Mouse (Mus musculus) CH12.LX (cell line): ENCODE data around the gene AI597479. TPM values are rescaled to one million over a fixed set of nuclear protein-coding genes. Genes with fewer than 3 reads are reported as not detected.

Experiments used
- DNase-seq: peaks from one replicate; pipeline ENCODE4 v3.0.0-alpha.2; 2013; ENCODE audit errors: extremely low read depth
- H3K27ac ChIP-seq: 2 replicates; pipeline ENCODE4 v1.5.1; 2012; ENCODE audit warnings: low read depth, mild to moderate bottlenecking, control low read depth, moderate library complexity; ENCODE audit not compliant: insufficient read depth
- H3K27me3 ChIP-seq: replicated peaks from 2 replicates; pipeline ENCODE3; 2012; ENCODE audit warnings: inconsistent platforms
- H3K36me3 ChIP-seq, 2 experiments: replicated peaks in 1 of 2; 2 replicates each; pipeline versions ENCODE3 to v1.6.1; 2012; ENCODE audit warnings: inconsistent platforms in 1 of 2, low read length in 1 of 2, mild to moderate bottlenecking in 1 of 2, mixed read lengths in 1 of 2, moderate library complexity in 1 of 2; ENCODE audit not compliant: control insufficient read depth in 1 of 2, insufficient read depth in 1 of 2
- H3K4me1 ChIP-seq, 2 experiments: 2 replicates each; pipeline ENCODE4 v1.6.1; 2012; ENCODE audit warnings: inconsistent platforms in 1 of 2, moderate library complexity in 1 of 2; ENCODE audit not compliant: insufficient read depth in 2 of 2, control insufficient read depth in 1 of 2
- H3K4me2 ChIP-seq: 2 replicates; pipeline ENCODE4 v1.6.1; 2012; ENCODE audit warnings: low read depth, mild to moderate bottlenecking, control low read depth; ENCODE audit not compliant: poor library complexity, insufficient read depth, severe bottlenecking
- H3K4me3 ChIP-seq, 3 experiments: fragments of 150-350 bp in 1 of 3; sonication (generic) in 1 of 3; replicated peaks in 1 of 3; 2 replicates each; pipeline versions ENCODE3 to v1.5.1; 2011 to 2012; ENCODE audit warnings: low read depth in 2 of 3, low read length in 2 of 3, mild to moderate bottlenecking in 2 of 3, moderate library complexity in 2 of 3, control low read depth in 1 of 3, improper control_type of control experiment in 1 of 3, inconsistent platforms in 1 of 3, mixed read lengths in 1 of 3; ENCODE audit not compliant: poor library complexity in 1 of 3
- H3K79me2 ChIP-seq: replicated peaks from 2 replicates; pipeline ENCODE4 v1.6.1; 2012; ENCODE audit warnings: mild to moderate bottlenecking, moderate library complexity; ENCODE audit not compliant: control insufficient read depth, poor library complexity, insufficient read depth, severe bottlenecking; ENCODE audit errors: extremely low read depth
- H3K9ac ChIP-seq: 2 replicates; pipeline ENCODE4 v1.6.1; 2012; ENCODE audit warnings: low read depth, mild to moderate bottlenecking, control low read depth, moderate library complexity; ENCODE audit not compliant: insufficient read depth
- H3K9me3 ChIP-seq: replicated peaks from 2 replicates; pipeline ENCODE3; 2012; ENCODE audit warnings: low read length, inconsistent platforms, mixed read lengths
- BHLHE40 ChIP-seq: IDR thresholded peaks from 2 replicates; pipeline ENCODE4 v1.6.1; 2011; ENCODE audit warnings: mild to moderate bottlenecking, low read depth, low read length, improper control_type of control experiment
- CHD1 ChIP-seq: IDR thresholded peaks from 2 replicates; pipeline ENCODE4 v1.6.1; 2012; ENCODE audit warnings: low read depth, low read length, improper control_type of control experiment, inconsistent platforms
- CTCF ChIP-seq, 2 experiments: IDR thresholded peaks in 1 of 2; conservative IDR thresholded peaks in 1 of 2; 2 replicates each; pipeline ENCODE4 v1.5.1; 2011 to 2012; ENCODE audit warnings: low read depth in 2 of 2, low read length in 2 of 2, improper control_type of control experiment in 1 of 2, inconsistent platforms in 1 of 2, mild to moderate bottlenecking in 1 of 2, moderate library complexity in 1 of 2
- ELF1 ChIP-seq: IDR thresholded peaks from 2 replicates; pipeline ENCODE4 v1.6.1; 2014; ENCODE audit warnings: low read depth, mild to moderate bottlenecking, inconsistent platforms, low read length, improper control_type of control experiment
- EP300 ChIP-seq: IDR thresholded peaks from 2 replicates; pipeline ENCODE4 v1.6.1; 2011; ENCODE audit warnings: low read length, improper control_type of control experiment
- JUN ChIP-seq: IDR thresholded peaks from 2 replicates; pipeline ENCODE4 v1.6.1; 2011; ENCODE audit warnings: low read depth, mild to moderate bottlenecking, low read length, improper control_type of control experiment, moderate library complexity; ENCODE audit not compliant: insufficient read depth
- MAFK ChIP-seq: IDR thresholded peaks from 2 replicates; pipeline ENCODE4 v1.6.1; 2011; ENCODE audit warnings: low read length, improper control_type of control experiment; ENCODE audit not compliant: insufficient replicate concordance
- MAX ChIP-seq: IDR thresholded peaks from 2 replicates; pipeline ENCODE4 v1.6.1; 2011; ENCODE audit warnings: low read length, improper control_type of control experiment
- MAZ ChIP-seq: IDR thresholded peaks from 2 replicates; pipeline ENCODE4 v1.6.1; 2012; ENCODE audit warnings: low read depth, mild to moderate bottlenecking, inconsistent platforms, low read length, improper control_type of control experiment, moderate library complexity
- MEF2A ChIP-seq: IDR thresholded peaks from 2 replicates; pipeline ENCODE4 v1.6.1; 2014; ENCODE audit warnings: low read depth, mild to moderate bottlenecking, inconsistent platforms, low read length, improper control_type of control experiment, borderline replicate concordance
- MXI1 ChIP-seq: IDR thresholded peaks from 2 replicates; pipeline ENCODE4 v1.6.1; 2011; ENCODE audit warnings: mild to moderate bottlenecking, low read depth, low read length, improper control_type of control experiment
- NELFE ChIP-seq: IDR thresholded peaks from 2 replicates; pipeline ENCODE4 v1.6.1; 2011; ENCODE audit warnings: low read depth, low read length, improper control_type of control experiment
- PAX5 ChIP-seq: IDR thresholded peaks from 2 replicates; pipeline ENCODE4 v1.6.1; 2012; ENCODE audit warnings: low read length, inconsistent platforms, mixed read lengths
- POLR2A ChIP-seq: IDR thresholded peaks from 2 replicates; pipeline ENCODE4 v1.6.1; 2011; ENCODE audit warnings: low read depth, mild to moderate bottlenecking, improper control_type of control experiment, low read length
- POLR2AphosphoS2 ChIP-seq: IDR thresholded peaks from 2 replicates; pipeline ENCODE4 v1.6.1; 2011; ENCODE audit warnings: low read depth, low read length, improper control_type of control experiment
- RCOR1 ChIP-seq: conservative IDR thresholded peaks from 2 replicates; pipeline ENCODE4 v1.6.1; 2012; ENCODE audit warnings: low read depth, mild to moderate bottlenecking, inconsistent platforms, low read length, improper control_type of control experiment
- SIN3A ChIP-seq: IDR thresholded peaks from 2 replicates; pipeline ENCODE4 v1.6.1; 2012; ENCODE audit warnings: low read length, improper control_type of control experiment, inconsistent platforms
- UBTF ChIP-seq: IDR thresholded peaks from 2 replicates; pipeline ENCODE4 v1.6.1; 2012; ENCODE audit warnings: low read depth, mild to moderate bottlenecking, inconsistent platforms, low read length, improper control_type of control experiment, moderate library complexity
- USF1 ChIP-seq: IDR thresholded peaks from 2 replicates; pipeline ENCODE4 v1.6.1; 2014; ENCODE audit warnings: low read depth, mild to moderate bottlenecking, inconsistent platforms, low read length, improper control_type of control experiment
- USF2 ChIP-seq: conservative IDR thresholded peaks from 2 replicates; pipeline ENCODE4 v1.6.1; 2011; ENCODE audit warnings: low read depth, low read length, improper control_type of control experiment
- ZC3H11A ChIP-seq: IDR thresholded peaks from 2 replicates; pipeline ENCODE4 v1.6.1; 2012; ENCODE audit warnings: low read depth, mild to moderate bottlenecking, inconsistent platforms, low read length, improper control_type of control experiment
- ZMIZ1 ChIP-seq: IDR thresholded peaks from 2 replicates; pipeline ENCODE4 v1.6.1; 2012; ENCODE audit warnings: low read depth, mild to moderate bottlenecking, inconsistent platforms, low read length, improper control_type of control experiment
- ZNF384 ChIP-seq: IDR thresholded peaks from 2 replicates; pipeline ENCODE4 v1.6.1; 2012; ENCODE audit warnings: low read depth, low read length, improper control_type of control experiment, inconsistent platforms
- dilution Hi-C: fragments of 300-500 bp; cut with MboI; formaldehyde crosslinking; loops from 2 replicates; pipeline ENCODE4 v1.14.3; 2020; ENCODE audit warnings: low sequenced_read_pairs; ENCODE audit not compliant: extremely low pct_unique_long_range_greater_than_20kb, extremely low pct_ligation_motif_present
- in situ Hi-C: fragments of 300-500 bp; cut with MboI; formaldehyde crosslinking; loops from 3 replicates; pipeline ENCODE4 v1.14.3; 2019; ENCODE audit warnings: low sequenced_read_pairs, low pct_ligation_motif_present, low pct_unique_long_range_greater_than_20kb, mixed read lengths
- polyA plus RNA-seq: library from polyadenylated mRNA; unstranded; fragments of >175 nt; gene quantifications from 2 replicates; pipeline ENCODE4 v1.2.1, GENCODE M21; 2012; ENCODE audit warnings: low read depth; ENCODE audit not compliant: insufficient read length
- total RNA-seq, 2 experiments: library from RNA; depleted of rRNA; stranded (reverse); fragments of 300-350 nt in 1 of 2; fragments of >200 nt in 1 of 2; gene quantifications; 2 replicates each; pipeline ENCODE4 v1.2.3; 2012 to 2014

AI597479 gene
- total and polyA plus RNA-seq, 3 experiments, result 19.5 to 39.8 (median 22.6) TPM

- no peaks in the 10 kb centered on the region for H3K79me2 ChIP-seq
- no peaks in the 10 kb centered on the region for H3K27me3 ChIP-seq
- H3K4me3 ChIP-seq, result no peak overlapping the region
- no peak for DNase-seq
- TF ChIP-seq BHLHE40 (no peak), JUN (no peak), MXI1 (no peak), USF2 (no peak), POLR2AphosphoS2 (no peak), EP300 (no peak), MAX (no peak), NELFE (no peak), UBTF (no peak), MAFK (no peak), CTCF (conservative IDR thresholded peaks at IDR 0.05 in 1 of 2, IDR thresholded peaks at IDR 0.05 in 1 of 2; ENCODE audit: low read depth in 2 of 2, low read length in 2 of 2) (no peak), CHD1 (no peak), USF1 (no peak), ZNF384 (no peak), POLR2A (no peak), ZC3H11A (no peak), RCOR1 (no peak), SIN3A (no peak), PAX5 (no peak)
- H3K27ac ChIP-seq, result no peak overlapping the region
- no peak overlapping the region for H3K9ac ChIP-seq
- no peaks in the 10 kb centered on the region for H3K36me3 ChIP-seq
- peaks cover 2% of the 10 kb centered on the region for H3K9me3 ChIP-seq
- H3K4me1 ChIP-seq, result no peaks in the 10 kb centered on the region
- dilution Hi-C loops, result no loop called here
- in situ Hi-C loops, result no loop called here
- H3K4me2 ChIP-seq, result no peak overlapping the region
These were observed 63.9 kb downstream of the AI597479 start for GRCm38 (mm10) chr1:43162394-43162793.

GRCm38 (mm10) chr1:43163084-43163466, 64.6 kb downstream of the AI597479 start:
- no peak overlapping the region for H3K9ac ChIP-seq
- in situ Hi-C loops, result no loop called here

More at GRCm38 (mm10) chr1:43163084-43163466, 64.6 kb downstream of the AI597479 start:
- no peak overlapping the region for H3K4me2 ChIP-seq
- no peaks in the 10 kb centered on the region for H3K36me3 ChIP-seq
- no peak overlapping the region for H3K27ac ChIP-seq
- peaks cover 1% of the 10 kb centered on the region for H3K9me3 ChIP-seq
- no peaks in the 10 kb centered on the region for H3K27me3 ChIP-seq
- dilution Hi-C loops, result no loop called here
- H3K4me1 ChIP-seq, result no peaks in the 10 kb centered on the region
- TF ChIP-seq MEF2A, result no peak
- TF ChIP-seq ELF1, result no peak
- TF ChIP-seq ZMIZ1, result no peak
- TF ChIP-seq USF2, result no peak
- TF ChIP-seq RCOR1, result no peak
- no peak for TF ChIP-seq CTCF (conservative IDR thresholded peaks at IDR 0.05 in 1 of 2, IDR thresholded peaks at IDR 0.05 in 1 of 2; ENCODE audit: low read depth in 2 of 2, low read length in 2 of 2)
- no peak for TF ChIP-seq PAX5
- no peak for TF ChIP-seq POLR2AphosphoS2
- TF ChIP-seq ZC3H11A, result no peak
- TF ChIP-seq MAZ, result no peak
- no peak for TF ChIP-seq POLR2A
- no peak for TF ChIP-seq CHD1
- no peaks in the 10 kb centered on the region for H3K79me2 ChIP-seq
- no peak overlapping the region for H3K4me3 ChIP-seq
- no peak for DNase-seq
